ENCODE assay signal across 7 mouse cellular contexts in the genomic region with DNA sequence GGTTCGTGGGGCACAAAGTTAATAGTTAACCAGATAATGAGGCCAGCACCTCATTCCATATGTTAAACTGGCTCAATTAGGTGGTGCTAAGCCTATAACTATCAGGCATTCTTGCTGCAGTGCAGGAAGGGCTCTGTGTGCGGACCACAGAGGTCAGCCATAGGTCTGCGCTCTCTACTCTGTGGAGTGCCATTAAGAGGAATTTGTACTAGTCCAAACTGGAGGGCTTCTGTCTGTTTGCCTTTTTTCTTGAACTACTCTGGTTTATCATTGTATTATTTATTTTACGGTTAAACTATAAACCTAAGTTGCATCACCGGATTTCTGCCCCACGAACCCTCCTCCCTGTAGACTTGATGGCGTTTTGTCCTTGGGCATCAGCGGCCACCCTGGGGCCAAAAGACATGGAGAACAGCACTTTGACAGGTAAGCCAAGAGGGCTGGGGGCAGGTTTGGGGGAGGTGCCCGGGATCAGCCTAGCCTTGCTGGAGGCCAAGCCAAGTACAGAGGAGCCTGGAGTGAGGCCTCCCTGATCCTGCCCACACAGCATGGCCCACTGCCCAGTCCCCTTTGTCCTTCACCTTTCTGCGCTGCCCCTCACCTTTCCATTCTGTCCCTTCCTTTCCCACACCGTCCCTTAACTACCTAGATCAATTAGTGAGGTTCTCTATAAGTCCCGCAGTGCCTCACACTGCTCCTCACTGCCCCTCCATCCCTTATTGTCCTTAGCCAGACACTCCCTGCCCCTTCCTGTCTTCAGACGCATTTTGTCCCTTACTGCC. TPM values are rescaled to one million over a fixed set of nuclear protein-coding genes. Genes with fewer than 3 reads are reported as not detected.
DNase-seq lines count a peak whose midpoint lies in the region; ATAC-seq lines count a peak whose summit lies in the region.

A gene (plus strand): TSS at position 240 of the 782 bp plus-strand sequence.

- H3K9me3 ChIP-seq in limb, embryonic 10.5 days (replicated peaks), result no peaks in the 10 kb centered on the region
- H3K9me3 ChIP-seq in midbrain, embryonic 14.5 days (ENCODE audit: control insufficient read depth, low read length), result no peaks in the 10 kb centered on the region

- DNase-seq in adrenal gland, adult 8-10 months, result no peak
- DNase-seq in gastrocnemius, adult 8-10 months (ENCODE audit: low spot score in 2 of 2), result no peak
- DNase-seq in induced T-regulatory cell, adult 2 months (ENCODE audit: low read depth), result peak; percentile 26
- peak; percentile 54 for DNase-seq in limb, embryonic 10.5 days (ENCODE audit: low spot score)
- DNase-seq in midbrain, embryonic 14.5 days, result no peak
- DNase-seq in right cerebral cortex, adult 18-20 months, result no peak

- no peaks in the 10 kb centered on the region for H3K36me3 ChIP-seq in limb, embryonic 10.5 days
- H3K36me3 ChIP-seq in midbrain, embryonic 14.5 days (ENCODE audit: control insufficient read depth, insufficient read depth, low read length), result no peaks in the 10 kb centered on the region

- no peaks in the 10 kb centered on the region for H3K4me1 ChIP-seq in brown adipose tissue, adult 24 weeks (ENCODE audit: control insufficient read depth, insufficient read depth, insufficient read length, low read length)
- peaks cover 40% of the 10 kb centered on the region for H3K4me1 ChIP-seq in limb, embryonic 10.5 days
- H3K4me1 ChIP-seq in midbrain, embryonic 14.5 days (ENCODE audit: control insufficient read depth, insufficient read depth, low read length), result peaks cover 9% of the 10 kb centered on the region

- peak within 1 kb of the TSS; percentile 70 for H3K4me2 ChIP-seq in midbrain, embryonic 14.5 days (ENCODE audit: low read length)

- 35% methylated on average over 13 of the region's 13 CpGs for WGBS in limb, embryonic 10.5 days
- 52% methylated on average over 13 of the region's 13 CpGs for WGBS in midbrain, embryonic 14.5 days

- peak within 1 kb of the TSS; percentile 53 for H3K4me3 ChIP-seq in brown adipose tissue, adult 24 weeks (ENCODE audit: insufficient read depth, low read depth, low read length)
- H3K4me3 ChIP-seq in limb, embryonic 10.5 days, result peak within 1 kb of the TSS; percentile 89
- H3K4me3 ChIP-seq in midbrain, embryonic 14.5 days (replicated peaks; ENCODE audit: low read depth, low read length), result peak within 1 kb of the TSS; percentile 81

- H3K27ac ChIP-seq in brown adipose tissue, adult 24 weeks (replicated peaks; ENCODE audit: low read depth, low read length), result peak within 1 kb of the TSS; percentile 37
- H3K27ac ChIP-seq in limb, embryonic 10.5 days, result peak within 1 kb of the TSS; percentile 98
- peak within 1 kb of the TSS; percentile 97; the same call in 1 of the 2 replicates for H3K27ac ChIP-seq in midbrain, embryonic 14.5 days (replicated peaks; ENCODE audit: low read depth, low read length)

- H3K9ac ChIP-seq in midbrain, embryonic 14.5 days (replicated peaks; ENCODE audit: low read length), result peak within 1 kb of the TSS; percentile 95; the same call in 1 of the 2 replicates

- H3K27me3 ChIP-seq in limb, embryonic 10.5 days (ENCODE audit: low read depth, poor library complexity, severe bottlenecking), result no peaks in the 10 kb centered on the region
- H3K27me3 ChIP-seq in midbrain, embryonic 14.5 days (ENCODE audit: control insufficient read depth, insufficient read depth, low read length), result no peaks in the 10 kb centered on the region

- ATAC-seq in midbrain, embryonic 14.5 days (ENCODE audit: low FRiP score, low TSS enrichment), result peak; percentile 10; the same call in 1 of the 2 replicates

RNA-seq across cellular contexts. Expression of the gene that starts here (rescaled TPM):
- 10 to 100 TPM; 17.9 to 44.0 (median 29.8) TPM for total RNA-seq in adrenal gland, adult 8-10 months (2022)
- 14.8 and 32.1 TPM in 2 replicates for polyA plus RNA-seq in brown adipose tissue, adult 24 weeks (2012; ENCODE audit: insufficient read depth, insufficient read length, missing spikeins)
- total RNA-seq in gastrocnemius, adult 8-10 months (2022), result 10 to 100 TPM; 12.1 to 28.7 (median 15.0) TPM
- polyA plus RNA-seq in limb, embryonic 10.5 days (2016; fragmentation: Nextera tagmentation; extraction: Ambion mirVana), result 25.2 and 25.9 TPM in 2 replicates
- polyA plus RNA-seq in midbrain, embryonic 14.5 days (2014; fragmentation: Nextera tagmentation; extraction: Ambion mirVana), result 20.1 and 25.3 TPM in 2 replicates

Comparison
In these comparisons a context has a peak if more than half of its experiments do, and no peak if none do; other contexts are left out.
1. DNase-seq: peak in induced T-regulatory cell, adult 2 months (single experiment) and limb, embryonic 10.5 days (single experiment); none in adrenal gland, adult 8-10 months (single experiment), gastrocnemius, adult 8-10 months (0 of 2), midbrain, embryonic 14.5 days (single experiment) and right cerebral cortex, adult 18-20 months (single experiment).
2. H3K27ac ChIP-seq: peak in every context shown above with its lines; median percentile 98 in limb, embryonic 10.5 days; 97 in midbrain, embryonic 14.5 days; 37 in brown adipose tissue, adult 24 weeks.
3. Peak in every context shown above with its lines, with median percentiles within 50 percentile points of each other: H3K4me3 ChIP-seq.